Mouse (Mus musculus) midbrain, embryonic 10.5 days (tissue): Measurements from ENCODE around the gene Cd244a. TPM values are rescaled to one million over a fixed set of nuclear protein-coding genes. Genes with fewer than 3 reads are reported as not detected.

Experiments
- DNase-seq: peaks from one replicate; pipeline ENCODE4 v3.0.0-alpha.2; 2017; ENCODE audit warnings: low spot score
- H3K27ac ChIP-seq: fragments of 300-500 bp; sonication (generic); replicated peaks from 2 replicates; pipeline ENCODE4 v1.5.1; 2016; ENCODE audit warnings: mild to moderate bottlenecking
- H3K27me3 ChIP-seq: fragments of 300-500 bp; sonication (generic); 2 replicates; pipeline ENCODE4 v1.6.1; 2016; ENCODE audit warnings: low read depth, mild to moderate bottlenecking; ENCODE audit not compliant: poor library complexity, severe bottlenecking
- H3K36me3 ChIP-seq: fragments of 300-500 bp; sonication (generic); 2 replicates; pipeline ENCODE4 v1.6.1; 2016; ENCODE audit warnings: mild to moderate bottlenecking, moderate library complexity
- H3K4me1 ChIP-seq: fragments of 300-500 bp; sonication (generic); 2 replicates; pipeline ENCODE4 v1.6.1; 2016
- H3K4me3 ChIP-seq: fragments of 300-500 bp; sonication (generic); 2 replicates; pipeline ENCODE4 v1.5.1; 2016; ENCODE audit warnings: mild to moderate bottlenecking, moderate library complexity
- H3K9me3 ChIP-seq: fragments of 300-500 bp; sonication (generic); replicated peaks from 2 replicates; pipeline ENCODE4 v1.6.1; 2016; ENCODE audit warnings: mild to moderate bottlenecking
- WGBS: fragments of 180-500 bp; shearing (Covaris S2); methylation state at CpG from one replicate; pipeline ENCODE4 v1.1.7; 2016; 5-methylcytosine and 5-hydroxymethylcytosine counted together
- polyA plus RNA-seq: library from polyadenylated mRNA; unstranded; fragments of >200 nt; fragmentation: Nextera tagmentation; extraction: Ambion mirVana; gene quantifications from 2 replicates; pipeline ENCODE4 v1.2.1, GENCODE M21; 2016

Gene Cd244a
- polyA plus RNA-seq, 1 experiment from 2014 or later = not detected

GRCm38 (mm10) chr1:171631447-171631846, 72.5 kb downstream of the Cd244a start:
- no peaks in the 10 kb centered on the region for H3K4me1 ChIP-seq
- 88% methylated on average over 2 of the region's 2 CpGs for WGBS
- H3K9me3 ChIP-seq = no peaks in the 10 kb centered on the region
- no peaks in the 10 kb centered on the region for H3K36me3 ChIP-seq
- no peak for DNase-seq
- H3K27ac ChIP-seq = no peak overlapping the region
- no peak overlapping the region for H3K4me3 ChIP-seq
- H3K27me3 ChIP-seq = no peaks in the 10 kb centered on the region

DNA sequence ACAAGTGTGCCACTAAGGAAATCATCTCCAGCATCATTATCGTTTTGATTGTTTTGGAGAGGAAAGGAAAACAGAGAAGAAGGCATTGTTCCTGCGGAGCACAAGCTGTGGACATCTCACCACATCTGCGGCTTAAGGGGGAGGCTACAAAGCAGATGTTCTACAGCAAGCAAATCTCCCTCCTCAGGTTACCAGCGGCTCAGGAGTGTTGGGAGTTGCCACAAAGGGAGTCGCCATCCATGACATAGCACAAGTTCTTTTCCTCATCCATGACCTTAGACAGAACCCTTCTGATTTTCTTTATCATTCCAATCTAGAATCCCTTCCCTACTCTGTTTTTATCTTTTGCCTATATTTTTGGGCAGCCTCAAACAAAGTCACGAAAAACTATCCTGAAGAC, 76.7 kb downstream of the Cd244a start:
- Histone ChIP-seq H3K27me3 (no peaks in the 10 kb centered on the region), H3K4me3 (no peak overlapping the region), H3K9me3 (no peaks in the 10 kb centered on the region), H3K4me1 (no peaks in the 10 kb centered on the region; the same call in 1 of the 2 replicates), H3K36me3 (no peaks in the 10 kb centered on the region), H3K27ac (no peak overlapping the region)
- 60% methylated on average over 6 of the region's 6 CpGs for WGBS
- DNase-seq = no peak

GRCm38 (mm10) chr1:171637101-171637500, 78.1 kb downstream of the Cd244a start:
- Histone ChIP-seq H3K36me3 (no peaks in the 10 kb centered on the region), H3K9me3 (no peaks in the 10 kb centered on the region), H3K4me3 (no peak overlapping the region), H3K27me3 (no peaks in the 10 kb centered on the region), H3K4me1 (no peaks in the 10 kb centered on the region; the same call in 1 of the 2 replicates), H3K27ac (no peak overlapping the region)
- WGBS = 79% methylated on average over 8 of the region's 8 CpGs
- no peak for DNase-seq

DNA sequence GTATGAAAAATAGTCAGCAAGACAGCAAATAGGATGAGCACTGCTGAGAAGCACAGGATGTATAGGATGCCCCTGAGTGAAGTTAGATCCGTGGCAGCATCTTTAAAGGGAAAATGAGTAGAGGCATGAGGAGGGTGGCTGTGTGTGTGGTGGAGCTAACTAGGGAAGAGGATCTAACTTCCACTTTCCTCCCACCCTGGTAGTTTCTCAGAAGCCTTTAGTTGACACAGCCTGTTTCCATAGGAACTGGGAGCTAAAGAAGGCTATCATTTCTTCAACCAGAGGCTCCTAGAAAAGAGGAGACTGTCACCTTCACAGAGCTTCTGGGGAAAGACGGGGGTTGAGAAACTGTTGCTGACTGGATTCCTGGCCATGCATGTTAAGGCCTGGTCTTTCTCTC, 79.7 kb downstream of the Cd244a start:
- WGBS = 77% methylated on average over 2 of the region's 2 CpGs
- H3K4me1 ChIP-seq = no peaks in the 10 kb centered on the region; the same call in 1 of the 2 replicates
- DNase-seq = no peak
- no peak overlapping the region for H3K27ac ChIP-seq
- no peak overlapping the region for H3K4me3 ChIP-seq
- H3K27me3 ChIP-seq = no peaks in the 10 kb centered on the region
- H3K36me3 ChIP-seq = no peaks in the 10 kb centered on the region
- no peaks in the 10 kb centered on the region for H3K9me3 ChIP-seq

GRCm38 (mm10) chr1:171640796-171641195, 81.8 kb downstream of the Cd244a start:
- H3K27me3 ChIP-seq = no peaks in the 10 kb centered on the region
- no peaks in the 10 kb centered on the region; the same call in 1 of the 2 replicates for H3K4me1 ChIP-seq
- H3K4me3 ChIP-seq = no peak overlapping the region
- no peak for DNase-seq
- no peaks in the 10 kb centered on the region for H3K36me3 ChIP-seq
- WGBS = 93% methylated on average over 6 of the region's 6 CpGs
- no peaks in the 10 kb centered on the region for H3K9me3 ChIP-seq
- H3K27ac ChIP-seq = no peak overlapping the region

GRCm38 (mm10) chr1:171643612-171644011, 84.6 kb downstream of the Cd244a start:
- DNase-seq = no peak
- WGBS = 89% methylated on average over 7 of the region's 7 CpGs
- Histone ChIP-seq H3K4me1 (no peaks in the 10 kb centered on the region; the same call in 1 of the 2 replicates), H3K4me3 (no peak overlapping the region), H3K9me3 (no peaks in the 10 kb centered on the region), H3K27ac (no peak overlapping the region), H3K27me3 (no peaks in the 10 kb centered on the region), H3K36me3 (no peaks in the 10 kb centered on the region)

DNA sequence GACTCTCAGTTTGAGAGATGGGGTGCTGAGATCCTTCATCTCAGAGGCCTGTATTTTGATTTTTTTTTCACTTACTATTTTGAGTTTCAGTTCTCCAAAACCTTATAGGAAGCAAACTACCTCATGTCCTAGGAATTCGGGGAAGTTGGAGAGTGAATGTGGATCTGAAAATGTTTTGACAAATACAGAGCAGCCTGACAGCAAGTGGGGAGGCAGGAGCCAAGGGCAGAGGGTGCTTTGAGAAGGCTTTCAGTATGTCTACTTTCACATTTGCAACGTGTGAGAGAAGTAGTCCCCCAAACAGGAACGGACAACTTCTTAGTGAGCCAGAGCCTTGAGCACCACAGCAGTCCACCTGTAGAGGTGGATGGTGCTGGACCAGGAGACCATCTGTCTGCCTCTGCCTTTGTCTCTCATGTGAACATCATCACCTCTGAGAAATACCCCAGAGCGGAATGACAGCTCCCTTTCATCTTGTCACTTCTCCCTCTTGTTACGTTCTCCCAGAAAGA, 87.5 kb downstream of the Cd244a start:
- no peaks in the 10 kb centered on the region for H3K36me3 ChIP-seq
- no peak overlapping the region for H3K4me3 ChIP-seq
- no peaks in the 10 kb centered on the region for H3K4me1 ChIP-seq
- H3K27me3 ChIP-seq = no peaks in the 10 kb centered on the region
- no peak for DNase-seq
- no peak overlapping the region for H3K27ac ChIP-seq
- H3K9me3 ChIP-seq = no peaks in the 10 kb centered on the region
- 80% methylated on average over 5 of the region's 5 CpGs for WGBS

GRCm38 (mm10) chr1:171647716-171648115, 88.7 kb downstream of the Cd244a start:
- H3K36me3 ChIP-seq = no peaks in the 10 kb centered on the region
- no peak for DNase-seq
- H3K9me3 ChIP-seq = no peaks in the 10 kb centered on the region
- no peaks in the 10 kb centered on the region for H3K27me3 ChIP-seq
- H3K4me3 ChIP-seq = no peak overlapping the region
- 90% methylated on average over 5 of the region's 5 CpGs for WGBS
- no peaks in the 10 kb centered on the region for H3K4me1 ChIP-seq
- no peak overlapping the region for H3K27ac ChIP-seq

- Histone ChIP-seq H3K27ac (no peak overlapping the region), H3K4me1 (no peaks in the 10 kb centered on the region), H3K9me3 (no peaks in the 10 kb centered on the region), H3K27me3 (no peaks in the 10 kb centered on the region), H3K36me3 (no peaks in the 10 kb centered on the region), H3K4me3 (no peak overlapping the region)
- DNase-seq = no peak
- WGBS = 82% methylated on average over 8 of the region's 8 CpGs
These were observed 89.8 kb downstream of the Cd244a start for GRCm38 (mm10) chr1:171648840-171649239.

GRCm38 (mm10) chr1:171652734-171653133, 93.7 kb downstream of the Cd244a start, which contains the start of gene Slamf7:
Slamf7 (minus strand) TSS chr1:171653035.
- Histone ChIP-seq H3K27me3 (no peaks in the 10 kb centered on the region), H3K36me3 (no peaks in the 10 kb centered on the region), H3K9me3 (no peaks in the 10 kb centered on the region), H3K4me3 (no peak within 1 kb of the TSS), H3K27ac (no peak within 1 kb of the TSS), H3K4me1 (no peaks in the 10 kb centered on the region)
- no peak for DNase-seq
- WGBS = 92% methylated on average over 5 of the region's 5 CpGs

DNA sequence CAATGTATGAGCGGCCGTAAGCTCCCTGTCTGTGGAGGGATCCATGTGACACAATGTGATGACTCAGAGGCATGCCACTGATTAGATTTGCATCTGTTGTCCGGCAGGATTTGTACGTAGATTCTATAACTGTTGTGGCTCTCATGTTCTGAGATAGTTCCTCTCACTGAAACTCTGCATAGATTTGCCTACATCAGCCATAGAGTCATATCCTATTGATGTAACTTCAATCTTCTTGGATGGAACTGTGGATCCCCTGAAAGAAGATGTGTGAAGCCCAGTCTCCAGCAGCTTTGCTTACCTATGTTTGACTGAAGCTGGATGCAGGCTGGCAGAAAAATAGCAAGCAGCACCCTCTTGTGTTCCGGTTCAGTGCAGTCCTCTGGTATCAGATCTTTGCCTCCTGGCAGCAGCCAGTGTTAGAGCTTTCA, 99.6 kb downstream of the Cd244a start:
- DNase-seq = no peak
- H3K27me3 ChIP-seq = no peaks in the 10 kb centered on the region
- no peaks in the 10 kb centered on the region for H3K36me3 ChIP-seq
- 85% methylated on average over 5 of the region's 5 CpGs for WGBS
- no peaks in the 10 kb centered on the region for H3K9me3 ChIP-seq
- no peak overlapping the region for H3K4me3 ChIP-seq
- H3K27ac ChIP-seq = no peak overlapping the region
- H3K4me1 ChIP-seq = no peaks in the 10 kb centered on the region
